Mouse (Mus musculus): ENCODE measurements around the gene 4930453N24Rik. TPM values are rescaled to one million over a fixed set of nuclear protein-coding genes. Genes with fewer than 3 reads are reported as not detected.

The 4930453N24Rik gene
- polyA plus RNA-seq, 1 experiment from 2014 or later: 33.8 TPM

Other genes starting within 250 kb of the 4930453N24Rik start
- 0.08 TPM in 1 of 2 replicates, not detected in the other for gene Csnka2ip, start 168.8 kb downstream of the 4930453N24Rik start, polyA plus RNA-seq (2014; fragmentation: Nextera tagmentation; extraction: Ambion mirVana)
- 9.5 and 10.3 TPM in 2 replicates for gene Zfp654, start 80.5 kb upstream of the 4930453N24Rik start, polyA plus RNA-seq (2014; fragmentation: Nextera tagmentation; extraction: Ambion mirVana)
- gene Cggbp1, start 80.8 kb upstream of the 4930453N24Rik start, polyA plus RNA-seq (2014; fragmentation: Nextera tagmentation; extraction: Ambion mirVana): 126 and 129 TPM in 2 replicates

Measured in neural tube, embryonic 11.5 days (tissue).